Mouse (Mus musculus) liver, adult 2 months (tissue): ENCODE measurements around the gene Unc5b.

ENCODE experiments used
- CTCF ChIP-seq: fragments of 200-500 bp; IDR thresholded peaks from 2 replicates; pipeline ENCODE4 v1.5.1; 2011; ENCODE audit warnings: low read depth, low read length, control low read depth
- POLR2A ChIP-seq: fragments of 200-500 bp; IDR thresholded peaks from 2 replicates; pipeline ENCODE4 v1.6.1; 2011; ENCODE audit warnings: low read length, control low read depth; ENCODE audit not compliant: insufficient read depth; ENCODE audit errors: extremely low read depth

GRCm38 (mm10) chr10:60737169-60737728, 94.1 kb downstream of the Unc5b start:
- TF ChIP-seq POLR2A (no peak), CTCF (no peak)
